Mouse (Mus musculus): Measurements from ENCODE around the gene Gm11116. TPM values are rescaled to one million over a fixed set of nuclear protein-coding genes. Genes with fewer than 3 reads are reported as not detected.
"Not testable (repeated sequence)": the region's sequence is repeated elsewhere in the genome, so short reads cannot be mapped to it uniquely, and the experiment has no call there.

The Gm11116 gene
- polyA plus RNA-seq (2021), result not detected

DNA sequence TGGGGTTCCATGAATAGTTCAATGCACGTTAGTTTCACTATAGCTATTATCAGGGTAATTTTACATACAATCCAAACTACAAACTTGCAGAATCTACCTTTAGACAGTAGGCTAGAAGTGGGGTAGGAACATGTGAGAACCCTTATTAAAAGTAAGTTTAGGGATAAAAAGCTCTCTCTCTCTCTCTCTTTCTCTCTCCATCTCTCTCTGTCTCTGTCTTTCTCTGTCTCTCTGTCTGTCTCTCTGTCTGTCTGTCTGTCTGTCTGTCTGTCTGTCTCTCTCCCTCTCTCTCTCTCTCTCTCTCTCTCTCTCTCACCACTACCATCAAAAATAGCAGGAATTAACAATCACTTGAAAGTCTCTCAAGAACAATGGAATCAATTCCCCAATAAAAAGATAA, at the start of gene Gm11116:
Gene Gm11116 (minus strand): TSS at position 101 of the 400 bp plus-strand sequence.
- H3K27me3 ChIP-seq, result no peaks in the 10 kb centered on the region
- in situ Hi-C loops (cut with MboI; ENCODE audit: low pct_unique_long_range_greater_than_20kb), result no loop called here
- ChIA-PET CTCF (no interaction called here), POLR2A (no interaction called here)
- TF ChIP-seq CTCF (IDR thresholded peaks at IDR 0.05), result no peak
- DNase-seq (ENCODE audit: low read depth, low spot score) (no peak), ATAC-seq (no peak)

- CTCF ChIA-PET, result no interaction called here
- in situ Hi-C loops (cut with MboI; ENCODE audit: low pct_unique_long_range_greater_than_20kb), result no loop called here
- no peak for ATAC-seq
Measured at GRCm38 (mm10) chr5:88153999-88154398, 42.7 kb upstream of the Gm11116 start, which contains the start of gene Gm11115. Gene Gm11115 (minus strand): TSS chr5:88154099.

GRCm38 (mm10) chr5:88086256-88086655, 25.1 kb downstream of the Gm11116 start, which contains the start of gene Smr2:
Gene Smr2 (plus strand): TSS chr5:88086556.
- DNase-seq (ENCODE audit: low read depth, low spot score); POLR2A ChIA-PET; in situ Hi-C loops (cut with MboI; ENCODE audit: low pct_unique_long_range_greater_than_20kb); CTCF ChIA-PET; ATAC-seq; H3K27me3 ChIP-seq: not testable (repeated sequence)

More at GRCm38 (mm10) chr5:88153999-88154398, 42.7 kb upstream of the Gm11116 start, which contains the start of gene Gm11115:
- no peaks in the 10 kb centered on the region for H3K27me3 ChIP-seq
- POLR2A ChIA-PET, result no interaction called here
- TF ChIP-seq CTCF (IDR thresholded peaks at IDR 0.05), result no peak
- DNase-seq (ENCODE audit: low read depth, low spot score), result no peak

Other genes starting within 250 kb of the Gm11116 start
- not detected for gene Odam, start 226.5 kb downstream of the Gm11116 start, polyA plus RNA-seq (2021)
- not detected for gene Csn3, start 186.0 kb downstream of the Gm11116 start, polyA plus RNA-seq (2021)
- gene 2310003L06Rik, start 142.1 kb downstream of the Gm11116 start, polyA plus RNA-seq (2021), result not detected
- gene Gm28434, start 142.0 kb downstream of the Gm11116 start, polyA plus RNA-seq (2021), result not detected
- gene Cabs1, start 132.1 kb downstream of the Gm11116 start, polyA plus RNA-seq (2021), result not detected
- gene Smr3a, start 109.0 kb downstream of the Gm11116 start, polyA plus RNA-seq (2021), result not detected
- gene Smr2, start 25.0 kb downstream of the Gm11116 start, polyA plus RNA-seq (2021), result not detected
- not detected for gene Gm11115, start 42.6 kb upstream of the Gm11116 start, polyA plus RNA-seq (2021)
- not detected for gene Gm7714, start 157.4 kb upstream of the Gm11116 start, polyA plus RNA-seq (2021)
- not detected for gene Prol1, start 205.8 kb upstream of the Gm11116 start, polyA plus RNA-seq (2021)

All from Patski (cell line).